Mouse (Mus musculus) MEL (cell line): Measurements from ENCODE around the gene Khk.

Source experiments
- CTCF ChIP-seq, 3 experiments: IDR thresholded peaks in 2 of 3; conservative IDR thresholded peaks in 1 of 3; 2 replicates each; pipeline ENCODE4 v1.5.1; 2011 to 2012; ENCODE audit warnings: low read length in 3 of 3, low read depth in 2 of 3, mild to moderate bottlenecking in 2 of 3, improper control_type of control experiment in 1 of 3, inconsistent platforms in 1 of 3, mixed read lengths in 1 of 3, moderate library complexity in 1 of 3; ENCODE audit not compliant: control insufficient read depth in 1 of 3, insufficient read depth in 1 of 3, poor library complexity in 1 of 3, severe bottlenecking in 1 of 3
- NELFE ChIP-seq: IDR thresholded peaks from 2 replicates; pipeline ENCODE4 v1.6.1; 2011; ENCODE audit warnings: low read depth, low read length, improper control_type of control experiment
- POLR2A ChIP-seq, 2 experiments: IDR thresholded peaks; 2 replicates each; pipeline ENCODE4 v1.6.1; 2011 to 2012; ENCODE audit warnings: low read length in 2 of 2, mild to moderate bottlenecking in 2 of 2, control low read depth in 1 of 2, improper control_type of control experiment in 1 of 2, low read depth in 1 of 2, moderate library complexity in 1 of 2; ENCODE audit not compliant: control insufficient read depth in 1 of 2, insufficient read depth in 1 of 2, poor library complexity in 1 of 2
- TBP ChIP-seq: IDR thresholded peaks from 2 replicates; pipeline ENCODE4 v1.8.0; 2011; ENCODE audit warnings: low read depth, low read length, improper control_type of control experiment

DNA sequence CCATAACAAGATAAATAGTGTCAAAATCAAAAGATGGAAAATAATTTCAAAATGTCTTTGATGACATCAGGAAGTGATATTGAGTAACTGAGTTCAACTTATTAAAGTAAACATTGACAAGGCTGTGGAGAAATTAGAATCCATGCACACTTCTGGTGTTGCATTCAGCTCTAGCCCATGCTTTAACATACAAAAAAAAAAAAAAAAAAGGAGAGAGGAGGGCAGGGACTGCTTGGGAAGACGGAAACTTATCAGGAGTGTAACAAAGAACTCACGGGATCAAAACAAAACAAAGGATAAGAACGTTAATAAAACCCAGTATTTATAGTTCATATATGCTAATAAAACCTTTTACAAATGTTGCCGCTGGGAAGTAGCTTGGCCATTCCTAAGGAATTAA, 35.0 kb upstream of the Khk start:
- TF ChIP-seq POLR2A (IDR thresholded peaks at IDR 0.05; ENCODE audit: control insufficient read depth in 1 of 2, insufficient read depth in 1 of 2, low read depth in 1 of 2, low read length in 2 of 2, poor library complexity in 1 of 2) (no peak), TBP (no peak), NELFE (no peak), CTCF (IDR thresholded peaks at IDR 0.05 in 2 of 3, conservative IDR thresholded peaks at IDR 0.05 in 1 of 3; ENCODE audit: control insufficient read depth in 1 of 3, insufficient read depth in 1 of 3, low read depth in 2 of 3, low read length in 3 of 3, poor library complexity in 1 of 3, severe bottlenecking in 1 of 3) (no peak)
